Mouse (Mus musculus): ENCODE data around the gene Cdh4.

The Cdh4 gene

DNA sequence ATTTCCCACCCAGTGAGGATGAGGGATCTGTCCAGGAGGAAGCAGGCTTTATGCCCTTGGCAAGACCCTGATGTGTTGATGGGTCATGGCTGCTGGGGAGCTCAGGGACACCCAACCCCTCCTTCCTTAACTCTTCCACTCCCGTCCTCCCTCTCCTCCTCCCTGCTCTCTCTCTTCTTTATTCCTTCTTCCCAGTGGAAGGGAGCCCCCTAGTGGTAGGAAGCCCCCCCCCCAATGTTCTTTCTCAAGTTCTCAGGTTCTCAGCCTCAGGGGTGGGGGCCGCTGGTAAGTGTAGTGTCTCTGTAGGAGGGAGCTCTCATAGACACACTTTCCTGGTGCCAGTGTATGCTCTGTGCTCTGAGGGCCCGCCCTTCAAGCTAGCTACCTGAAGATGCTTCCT lies 421.0 kb downstream of the Cdh4 start:
- DNase-seq (ENCODE audit: low read depth) = no peak

DNA sequence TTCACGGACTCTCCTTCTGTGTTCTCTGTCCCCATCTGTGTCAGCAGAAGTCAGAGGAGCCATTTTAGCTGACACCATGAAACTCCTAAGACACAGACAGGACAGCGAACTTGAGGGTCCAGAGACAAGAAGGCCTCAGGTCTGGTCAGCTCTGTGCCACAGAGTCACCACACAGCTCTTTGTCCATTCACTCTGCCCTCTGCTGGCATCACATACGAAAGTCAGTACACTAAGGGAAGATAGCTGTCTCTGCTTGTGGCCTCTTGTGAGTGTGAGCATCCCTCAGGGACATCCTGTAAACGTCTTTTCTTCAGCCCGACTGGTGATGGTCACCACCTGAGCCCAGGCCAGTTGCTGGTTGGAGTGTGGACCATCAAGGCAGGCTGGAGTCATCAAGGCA lies 422.9 kb downstream of the Cdh4 start:
- no peak for DNase-seq (ENCODE audit: low read depth)

DNA sequence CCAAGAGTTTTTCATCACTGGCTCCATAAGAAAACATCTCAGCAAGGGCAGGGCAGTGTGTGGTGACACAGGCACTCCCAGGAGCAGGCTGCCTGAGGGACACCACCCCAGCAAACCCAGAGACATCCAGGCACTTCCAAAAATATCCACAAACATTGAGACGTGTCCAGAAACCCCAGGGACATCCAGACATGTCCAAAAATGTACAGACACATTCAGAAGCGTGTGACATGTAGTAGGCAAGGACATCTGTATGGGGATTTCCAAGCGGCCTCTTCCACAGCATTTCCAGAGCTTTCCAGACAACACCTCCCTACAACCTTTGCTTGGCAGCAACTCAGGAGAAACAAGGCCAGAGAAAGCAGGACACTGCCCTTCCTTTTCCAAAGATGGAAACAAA lies 425.4 kb downstream of the Cdh4 start:
- DNase-seq (ENCODE audit: low read depth) = no peak

DNA sequence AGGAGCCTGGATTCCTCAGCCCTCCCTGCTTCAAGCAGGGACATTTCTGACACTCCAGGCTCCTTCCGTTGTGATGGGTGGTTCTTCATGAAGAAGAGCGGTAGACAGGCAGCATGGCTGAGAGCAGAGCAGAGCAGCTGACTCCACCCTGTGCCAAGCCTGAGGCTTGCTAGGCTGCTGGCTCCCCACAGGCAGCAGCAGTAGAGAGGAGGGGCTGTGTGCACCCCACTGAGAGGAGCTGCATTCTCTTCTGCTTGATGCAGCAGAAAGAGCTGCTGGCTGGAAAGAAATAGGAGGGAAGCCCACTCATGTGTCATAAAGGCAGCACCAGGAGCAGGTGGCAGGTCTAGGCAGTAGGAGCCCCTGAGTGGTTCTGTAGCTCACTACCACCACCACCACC lies 427.6 kb downstream of the Cdh4 start:
- DNase-seq (ENCODE audit: low read depth) = no peak

DNA sequence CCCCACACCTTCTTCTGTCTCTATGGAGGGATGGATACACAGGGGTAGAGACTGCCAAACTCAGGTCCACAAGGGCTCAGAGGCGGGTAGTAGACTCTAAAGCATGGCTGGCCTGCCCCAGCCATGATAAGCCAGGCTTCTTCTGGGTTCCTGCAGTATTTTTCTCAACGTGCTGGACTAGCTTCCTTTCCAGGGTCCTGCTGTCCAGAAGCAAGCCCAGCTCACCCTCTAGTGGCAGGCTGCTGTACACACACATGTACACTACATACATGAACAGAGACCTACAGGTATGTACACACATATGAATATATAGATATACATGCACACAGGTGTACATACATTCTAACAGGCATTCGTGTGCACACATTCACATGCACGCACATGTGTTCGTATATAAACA lies 430.5 kb downstream of the Cdh4 start:
- no peak for DNase-seq (ENCODE audit: low read depth)

DNA sequence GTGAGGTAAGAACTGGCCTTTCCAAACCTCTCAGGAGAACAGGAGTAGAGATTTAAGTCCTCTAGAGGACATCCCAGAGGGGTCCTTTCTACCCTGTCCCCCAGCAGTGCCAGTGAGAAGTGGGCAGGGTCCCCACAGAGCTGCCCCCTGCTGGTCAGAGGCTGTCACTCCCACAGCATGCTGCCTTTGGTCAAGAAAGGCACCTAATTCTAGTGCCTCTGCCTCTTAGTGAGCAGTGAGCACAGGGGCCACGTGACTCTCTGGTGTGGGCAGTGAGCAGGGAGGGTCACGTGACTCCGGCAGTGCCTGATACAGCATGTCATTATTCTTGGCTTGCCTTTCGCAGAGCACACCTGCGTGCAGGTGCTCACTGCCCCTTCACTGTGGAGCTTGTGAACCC lies 431.1 kb downstream of the Cdh4 start:
- DNase-seq (ENCODE audit: low read depth) = peak; percentile 24

DNA sequence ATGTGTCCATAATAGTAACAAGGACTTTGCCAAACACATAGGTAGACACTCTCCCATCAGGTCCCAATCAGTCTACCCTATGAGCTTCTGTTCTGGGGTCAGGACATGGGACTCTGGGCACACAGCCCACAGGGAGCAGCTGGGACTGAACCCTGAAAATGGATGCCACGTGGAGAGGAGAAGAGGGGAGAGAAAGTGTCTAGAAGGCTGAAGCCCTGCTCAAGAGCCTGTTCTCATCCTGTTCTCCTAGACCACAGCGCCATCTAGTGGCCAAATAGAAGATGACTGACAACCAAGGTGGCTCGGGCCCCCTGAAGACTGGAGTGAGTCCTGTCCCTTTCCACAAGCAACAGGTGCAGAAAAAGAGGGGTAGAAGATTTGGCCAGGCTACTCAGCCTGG lies 432.9 kb downstream of the Cdh4 start:
- peak; percentile 73 for DNase-seq (ENCODE audit: low read depth)

DNA sequence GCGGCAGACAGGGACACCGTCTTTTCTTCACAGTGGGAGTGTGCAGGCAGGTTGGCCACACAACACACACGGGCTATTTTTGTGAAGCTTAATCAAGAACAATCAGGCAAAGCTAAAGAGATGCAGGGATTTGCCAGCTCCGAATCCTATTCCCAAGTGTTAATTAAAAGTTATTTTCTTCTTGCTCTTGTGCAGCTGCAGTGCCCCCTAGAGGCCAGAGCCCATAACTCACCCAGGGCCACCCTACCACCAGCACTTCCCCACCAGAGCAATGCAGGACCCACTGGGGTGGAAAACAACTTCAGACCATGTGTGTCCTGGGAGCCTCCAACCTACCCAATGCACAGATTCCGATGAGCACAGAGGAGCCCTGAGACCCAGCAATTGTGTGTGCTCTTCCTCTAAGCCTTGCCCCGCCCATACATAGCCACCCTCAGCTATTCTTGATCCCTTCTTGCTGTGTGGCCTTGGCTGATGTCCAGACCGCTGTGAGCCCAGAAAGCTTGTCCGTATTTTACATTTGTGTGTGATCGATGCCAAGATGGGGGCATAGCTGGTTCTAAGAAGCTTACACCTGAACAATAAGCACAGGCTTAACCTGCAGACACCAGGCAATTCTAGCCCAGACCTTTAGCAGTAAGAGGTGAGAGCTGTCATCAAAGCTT lies 435.5 kb downstream of the Cdh4 start:
- DNase-seq (ENCODE audit: low read depth) = peak; percentile 33

DNA sequence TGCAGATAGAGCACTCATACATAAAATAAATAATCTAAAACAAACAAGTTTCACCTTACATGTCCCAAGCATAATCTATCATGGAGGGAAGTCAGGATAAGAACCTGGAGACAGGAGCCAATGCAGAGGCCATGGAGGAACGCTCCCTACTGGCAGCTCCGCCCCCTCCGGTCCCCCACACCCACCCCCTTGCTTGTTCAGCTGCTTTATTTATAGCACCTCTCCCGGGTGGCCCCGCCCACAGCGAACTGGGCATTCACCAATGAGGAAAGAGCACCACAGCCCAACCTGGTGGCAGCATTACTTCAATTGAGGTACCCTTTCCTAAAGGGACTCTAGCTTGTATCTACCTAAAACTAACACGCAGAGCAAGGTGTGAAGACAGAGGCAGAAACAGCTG lies 442.3 kb downstream of the Cdh4 start:
- DNase-seq (ENCODE audit: low read depth) = no peak

DNA sequence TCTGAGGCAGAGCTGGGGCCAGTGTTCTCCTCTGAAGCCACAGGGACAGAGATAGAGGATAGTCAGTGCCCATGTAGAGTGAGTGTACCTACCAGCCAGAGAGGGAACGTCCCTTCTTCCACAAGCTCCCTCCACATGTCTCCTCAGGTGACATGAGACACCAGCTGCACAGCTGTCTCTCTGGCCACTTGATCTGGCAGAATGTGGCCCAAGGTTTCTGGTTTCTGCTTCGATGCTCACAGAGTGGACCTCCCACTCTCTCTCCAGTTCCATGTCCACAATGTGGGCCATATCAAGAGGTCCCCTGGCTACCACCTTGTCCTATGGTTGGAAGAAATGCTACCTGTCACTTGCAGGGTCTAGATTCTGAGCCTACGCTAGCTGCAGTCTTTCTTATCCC lies 448.8 kb downstream of the Cdh4 start:
- DNase-seq (ENCODE audit: low read depth) = no peak

DNA sequence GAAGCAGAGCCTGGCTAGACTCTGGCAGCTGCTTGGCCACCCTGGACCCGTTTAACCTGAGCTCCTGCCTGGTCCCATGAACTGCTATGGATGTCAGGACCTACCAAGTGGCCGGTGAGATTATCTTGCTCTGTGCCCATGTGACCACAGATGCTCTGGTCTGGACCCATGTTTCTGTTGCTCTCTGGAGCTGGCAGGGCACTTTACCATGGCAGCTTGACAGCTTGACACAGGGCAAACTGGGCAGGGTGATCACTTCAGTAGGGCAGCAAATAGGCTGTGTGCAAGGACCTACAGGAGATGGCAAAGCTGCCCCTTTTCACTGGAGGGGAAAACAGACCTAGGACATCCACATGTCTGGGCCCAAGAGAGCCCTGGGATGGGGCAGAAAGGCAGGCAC lies 454.7 kb downstream of the Cdh4 start:
- DNase-seq (ENCODE audit: low read depth) = no peak

DNA sequence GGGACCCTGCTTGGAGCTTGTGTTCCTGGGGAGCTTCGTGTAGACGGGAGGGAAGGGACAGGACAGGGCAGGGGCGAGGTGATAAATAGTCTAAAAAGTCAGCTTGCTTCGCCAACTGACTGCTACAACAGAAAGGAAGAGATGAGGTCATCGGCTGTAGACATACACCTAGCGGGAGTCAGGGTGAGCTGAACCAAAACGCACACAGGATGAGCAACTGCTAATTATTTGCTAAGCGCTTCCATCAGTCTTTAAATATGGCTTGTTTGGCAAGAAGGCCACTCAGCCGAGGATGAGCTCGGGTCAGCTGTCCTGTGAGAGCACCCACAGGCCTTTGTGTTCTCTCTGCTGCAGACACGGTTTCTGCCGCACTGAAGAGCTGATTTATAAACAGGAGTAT lies 470.7 kb downstream of the Cdh4 start:
- no peak for DNase-seq (ENCODE audit: low read depth)

DNA sequence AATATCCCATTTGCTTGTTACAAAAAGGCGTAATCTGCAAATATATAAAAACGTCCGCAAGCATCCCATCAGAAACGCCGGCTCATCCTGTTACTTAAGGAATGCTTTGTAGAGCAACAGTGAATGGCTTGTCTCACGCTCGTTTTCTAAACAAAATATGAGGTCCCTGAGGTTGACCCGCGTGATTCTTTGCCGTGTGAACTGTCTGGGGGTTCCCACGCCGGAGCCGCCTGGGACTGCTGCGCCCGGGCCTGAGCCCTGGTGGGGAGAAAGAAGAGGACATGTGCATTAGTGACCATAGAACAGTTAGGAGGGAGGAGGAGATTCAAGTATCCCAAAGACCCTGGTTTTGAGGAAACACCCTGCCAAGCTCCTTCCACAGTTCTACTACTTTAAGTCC lies 471.1 kb downstream of the Cdh4 start:
- no peak for DNase-seq (ENCODE audit: low read depth)

DNA sequence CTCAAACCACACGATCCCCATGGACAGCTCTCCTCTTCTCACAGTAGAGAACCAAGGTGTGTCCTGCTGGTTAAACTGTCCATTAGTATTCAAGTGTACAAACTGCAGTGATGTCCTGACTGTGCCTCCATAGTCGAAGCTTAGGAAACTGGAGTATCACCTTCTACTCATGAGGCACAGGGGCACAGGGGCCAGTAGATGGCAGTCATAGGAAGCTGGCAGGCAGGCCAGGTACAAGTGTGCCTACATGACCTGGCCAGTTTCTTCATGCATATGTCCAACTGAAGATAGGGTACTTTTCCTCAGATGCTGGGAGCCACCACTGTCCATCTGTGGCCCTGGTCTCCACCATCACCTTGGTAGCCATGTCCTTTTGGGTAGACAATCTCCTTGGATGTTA lies 472.0 kb downstream of the Cdh4 start:
- no peak for DNase-seq (ENCODE audit: low read depth)

DNA sequence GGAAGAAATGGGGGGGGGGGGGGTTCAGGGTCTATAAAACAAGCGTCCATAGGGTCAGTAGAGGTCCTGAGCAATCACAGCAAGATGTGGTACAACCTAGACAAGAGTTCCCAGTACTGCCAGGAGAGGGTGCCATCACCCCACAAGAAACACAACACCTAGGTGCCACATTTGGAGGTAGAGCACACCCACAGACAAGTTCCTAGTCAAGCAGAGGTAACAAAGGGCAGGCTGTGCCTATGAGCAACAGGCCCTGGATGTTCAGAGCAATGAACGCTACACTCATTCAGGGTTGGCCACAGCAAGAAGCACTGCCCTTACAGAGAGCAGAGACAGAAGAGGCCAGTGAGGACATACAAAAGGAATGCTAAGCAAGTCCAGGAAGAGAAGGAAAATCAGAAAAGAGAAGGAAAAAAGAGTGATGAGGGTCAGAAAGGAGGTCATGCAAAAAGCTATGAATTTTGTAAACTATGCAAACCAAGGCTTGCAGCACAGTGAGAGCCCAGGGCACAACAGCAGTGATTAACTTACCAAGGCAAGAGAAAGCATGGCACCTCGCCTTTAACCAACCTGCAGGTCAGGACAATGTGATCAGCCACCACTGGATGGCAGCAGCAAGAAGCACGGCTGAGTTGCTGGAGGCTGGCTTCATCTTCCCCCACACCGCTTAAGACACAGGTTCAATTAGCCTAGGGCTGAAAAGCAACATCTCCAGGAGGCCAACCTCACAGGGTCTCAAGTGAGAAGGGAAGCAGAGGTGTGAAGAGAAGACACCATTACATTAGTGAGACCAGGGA lies 474.8 kb downstream of the Cdh4 start:
- DNase-seq (ENCODE audit: low read depth) = peak; percentile 81

DNA sequence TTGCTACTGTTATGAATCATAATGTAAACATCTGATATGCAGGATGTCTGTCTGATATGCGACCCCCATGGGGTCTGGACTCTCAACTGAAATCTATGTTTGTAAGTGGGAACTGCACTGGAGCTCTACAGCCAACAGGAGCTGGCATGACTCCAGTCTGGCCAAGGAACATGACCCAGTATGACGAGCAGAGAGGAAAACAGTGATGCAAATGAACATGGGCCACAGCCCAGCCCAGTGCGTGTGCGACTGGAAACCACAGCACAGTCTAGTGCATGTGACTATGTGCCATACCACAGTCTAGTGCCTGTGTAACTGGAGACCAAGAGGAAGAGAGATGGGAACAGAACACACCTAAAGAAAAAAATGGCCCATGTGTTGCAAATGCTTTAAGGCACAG lies 477.8 kb downstream of the Cdh4 start:
- DNase-seq (ENCODE audit: low read depth) = no peak

DNA sequence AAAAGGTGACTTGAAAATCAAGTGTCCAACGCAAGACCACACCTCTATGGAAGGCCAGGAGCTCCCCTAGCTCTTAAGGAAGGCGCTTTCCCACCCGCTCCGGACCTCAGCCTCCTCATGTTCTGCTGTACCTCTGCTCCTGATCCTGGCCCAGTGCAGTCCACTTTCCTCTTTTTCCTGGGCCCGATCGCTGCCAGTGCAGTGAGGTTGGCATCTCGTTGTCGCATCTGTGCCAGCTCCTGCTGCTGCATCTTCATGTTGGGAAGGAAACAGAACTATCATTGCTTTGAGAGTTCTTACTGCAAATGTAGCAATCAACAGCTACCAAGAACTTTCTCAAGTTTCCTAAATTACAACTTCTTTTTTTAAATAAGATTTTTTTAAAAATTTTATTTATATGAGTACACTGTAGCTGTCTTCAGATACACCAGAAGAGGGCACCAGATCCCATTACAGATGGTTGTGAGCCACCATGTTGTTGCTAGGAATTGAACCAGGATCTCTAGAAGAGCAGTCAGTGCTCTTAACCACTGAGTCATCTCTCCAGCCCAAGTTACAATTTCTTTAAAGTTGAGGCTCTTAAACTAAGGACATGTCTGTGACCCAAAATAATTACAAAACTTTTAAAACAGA lies 478.9 kb downstream of the Cdh4 start:
- DNase-seq (ENCODE audit: low read depth) = no peak

DNA sequence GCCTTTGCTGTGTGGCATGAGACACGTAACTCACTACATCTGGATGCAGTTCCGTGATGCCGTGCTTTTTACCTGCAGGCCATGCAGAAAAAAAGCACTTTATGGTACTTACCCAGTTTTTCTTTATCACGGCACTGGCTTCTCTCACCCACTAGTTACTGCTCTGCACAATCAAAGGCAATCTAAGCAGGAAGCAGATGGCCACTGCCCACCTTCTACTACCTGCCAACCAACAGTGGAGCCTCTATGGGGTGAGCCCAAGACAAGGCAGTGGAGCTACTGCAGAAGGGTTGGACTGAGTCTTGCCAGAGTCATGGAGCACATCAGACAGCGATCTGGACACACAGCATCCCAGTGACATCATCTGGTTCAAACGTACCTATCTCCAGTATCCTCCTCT lies 481.8 kb downstream of the Cdh4 start:
- no peak for DNase-seq (ENCODE audit: low read depth)

DNA sequence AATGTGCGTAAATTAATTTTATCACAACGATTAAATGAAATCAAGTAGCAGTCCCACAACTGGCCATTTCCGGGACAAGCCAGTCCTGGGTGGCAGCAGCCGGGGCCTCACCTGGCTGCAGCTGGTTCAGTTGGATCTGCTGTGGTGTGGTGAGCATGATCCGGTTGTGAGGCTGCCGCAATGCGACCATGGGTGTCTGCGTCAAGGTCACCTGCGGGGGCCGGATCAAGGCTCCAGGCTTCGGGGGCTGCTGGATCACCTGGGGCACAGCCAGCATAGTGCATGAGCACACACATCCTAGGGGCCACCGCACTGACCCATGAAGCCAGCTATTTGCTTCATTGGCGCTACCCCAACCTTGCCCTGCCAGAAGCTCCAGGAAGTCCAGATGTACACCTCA lies 486.9 kb downstream of the Cdh4 start:
- no peak for DNase-seq (ENCODE audit: low read depth)

DNA sequence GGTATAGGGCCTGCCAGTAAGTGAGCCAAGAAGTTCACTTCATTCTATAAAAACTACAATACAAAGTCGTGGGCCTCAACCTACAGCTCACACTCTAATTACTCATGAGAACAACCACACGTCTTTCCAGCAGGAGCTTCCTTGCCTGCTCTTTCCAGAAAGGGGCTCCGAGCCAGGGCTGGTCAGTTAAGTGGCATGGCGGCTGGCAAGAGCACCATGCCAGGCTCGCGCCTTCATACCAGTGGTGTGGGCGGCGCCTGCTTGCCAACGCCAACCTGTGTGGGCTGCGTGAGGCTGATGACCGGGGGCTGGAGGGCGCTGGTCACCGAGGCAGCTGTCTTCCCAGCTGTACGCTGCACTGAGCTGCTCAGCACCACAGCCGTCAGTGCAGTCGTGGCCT lies 489.5 kb downstream of the Cdh4 start:
- DNase-seq (ENCODE audit: low read depth) = no peak

DNA sequence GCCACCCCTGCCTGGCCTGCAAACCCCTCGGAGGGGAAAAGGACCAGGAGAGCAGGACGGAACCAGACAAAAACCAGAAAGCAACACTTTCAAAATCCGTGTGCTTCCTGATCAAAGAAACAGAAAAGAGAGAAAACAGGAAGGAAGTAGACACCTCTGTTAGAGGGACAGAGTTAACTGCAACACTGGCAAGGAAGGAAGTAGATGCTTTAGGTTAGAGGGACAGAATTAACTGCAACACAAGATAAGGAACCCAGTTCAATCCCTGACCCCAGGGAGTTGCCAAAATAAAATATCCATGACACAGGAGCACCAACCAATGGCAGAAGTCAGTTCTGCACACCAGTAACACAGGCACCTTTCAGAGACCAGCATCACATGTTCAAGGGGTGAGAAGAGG lies 491.9 kb downstream of the Cdh4 start:
- DNase-seq (ENCODE audit: low read depth) = no peak

DNA sequence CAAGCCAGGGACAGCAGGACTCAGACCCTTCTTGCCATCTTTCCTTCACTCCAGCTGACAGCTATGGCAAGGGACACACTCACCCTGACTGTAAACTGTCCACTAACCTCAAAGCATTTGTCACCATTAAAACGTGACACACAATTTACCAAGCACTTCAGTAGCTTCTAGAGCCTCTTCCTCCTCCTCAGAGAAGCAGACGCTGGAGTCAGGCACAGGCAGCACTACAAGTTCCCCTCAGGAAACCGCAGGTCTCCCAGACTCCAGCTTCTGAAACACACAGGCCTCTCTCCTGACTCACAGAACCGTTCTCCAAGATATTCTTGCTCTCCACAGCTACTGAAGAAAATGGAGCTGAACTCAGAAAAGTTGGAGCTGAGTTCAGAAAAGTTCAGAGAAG lies 494.9 kb downstream of the Cdh4 start:
- no peak for DNase-seq (ENCODE audit: low read depth)

DNA sequence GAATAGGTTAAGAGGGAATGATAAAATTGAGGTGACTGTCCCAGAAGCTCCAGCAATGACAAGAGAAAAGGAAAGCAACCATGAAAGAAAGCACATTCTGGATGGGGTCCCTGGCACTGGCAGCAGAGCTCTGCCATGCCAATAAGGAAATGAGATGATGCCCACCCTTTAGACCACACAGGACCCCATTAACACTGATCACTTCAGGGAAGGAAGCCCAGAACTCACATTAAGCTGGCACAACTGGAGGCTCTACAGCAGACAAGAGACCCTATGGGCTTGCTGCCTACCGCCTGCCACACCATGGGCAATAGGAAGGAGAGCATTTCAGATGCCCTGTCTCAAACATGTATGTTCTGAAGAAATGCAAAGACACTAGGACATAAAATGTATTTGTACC lies 499.5 kb downstream of the Cdh4 start:
- DNase-seq (ENCODE audit: low read depth) = no peak

DNA sequence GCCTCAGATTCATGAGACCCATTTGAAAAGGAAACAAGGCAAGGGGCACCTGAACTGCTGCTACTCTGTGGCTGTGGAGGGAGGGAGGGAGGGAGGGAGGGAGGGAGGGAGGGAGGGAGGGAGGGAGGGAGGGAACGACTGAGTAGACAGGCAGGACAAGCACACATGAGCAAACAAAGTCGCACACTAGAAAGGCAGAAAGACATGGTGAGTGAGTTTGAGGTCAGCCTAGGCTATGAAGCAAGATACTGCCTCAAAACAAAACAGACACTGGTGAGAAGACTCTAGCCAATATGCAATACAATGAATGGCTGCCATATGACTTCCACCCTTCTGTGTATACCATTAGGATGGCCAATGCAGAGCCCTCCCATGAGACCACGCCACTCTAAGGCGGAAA lies 502.8 kb downstream of the Cdh4 start:
- DNase-seq (ENCODE audit: low read depth) = no peak
